Mouse (Mus musculus): ENCODE results near the gene Teddm1b.
"Not testable (repeated sequence)": the region's sequence is repeated elsewhere in the genome, so short reads cannot be mapped to it uniquely, and the experiment has no call there.

Teddm1b gene

GRCm38 (mm10) chr1:153874045-153874444 lies at the start of gene Teddm1b:
Gene Teddm1b (plus strand): TSS chr1:153874345.
- no peak for DNase-seq (ENCODE audit: low spot score in 2 of 2)

- no peak for DNase-seq (ENCODE audit: low spot score in 2 of 2)
These were observed 43.4 kb upstream of the Teddm1b start for GRCm38 (mm10) chr1:153830746-153831145.

GRCm38 (mm10) chr1:153836036-153836435 lies 38.1 kb upstream of the Teddm1b start:
- DNase-seq (ENCODE audit: low spot score in 2 of 2), result no peak

GRCm38 (mm10) chr1:153842121-153842740 lies 31.9 kb upstream of the Teddm1b start:
- peak; percentile 76 for DNase-seq (ENCODE audit: low spot score in 2 of 2)

GRCm38 (mm10) chr1:153844042-153844441 lies 30.1 kb upstream of the Teddm1b start, which contains the start of gene Rgsl1:
Gene Rgsl1 (minus strand): TSS chr1:153844142.
- DNase-seq (ENCODE audit: low spot score in 2 of 2), result no peak

GRCm38 (mm10) chr1:153846420-153846819 lies 27.7 kb upstream of the Teddm1b start:
- DNase-seq (ENCODE audit: low spot score in 2 of 2), result no peak

- DNase-seq (ENCODE audit: low spot score in 2 of 2), result peak in 1 of 2 experiments; percentile 51
These were observed 27.3 kb upstream of the Teddm1b start for GRCm38 (mm10) chr1:153846867-153847266.

GRCm38 (mm10) chr1:153852696-153853095 lies 21.4 kb upstream of the Teddm1b start:
- DNase-seq (ENCODE audit: low spot score in 2 of 2), result peak; percentile 28 to 46

- DNase-seq (ENCODE audit: low spot score in 2 of 2), result no peak
These were observed 18.2 kb upstream of the Teddm1b start for GRCm38 (mm10) chr1:153855946-153856345.

- not testable (repeated sequence) for DNase-seq (ENCODE audit: low spot score in 2 of 2)
These were observed 6.2 kb downstream of the Teddm1b start for GRCm38 (mm10) chr1:153880391-153880790.

GRCm38 (mm10) chr1:153886024-153886633 lies 12.0 kb downstream of the Teddm1b start:
- no peak for DNase-seq (ENCODE audit: low spot score in 2 of 2)

- DNase-seq (ENCODE audit: low spot score in 2 of 2), result no peak
These were observed 16.0 kb downstream of the Teddm1b start for GRCm38 (mm10) chr1:153890121-153890520.

- DNase-seq (ENCODE audit: low spot score in 2 of 2), result no peak
These were observed 17.3 kb downstream of the Teddm1b start, which contains the start of gene Teddm1a for GRCm38 (mm10) chr1:153891442-153891841. Gene Teddm1a (plus strand): TSS chr1:153891742.

- DNase-seq (ENCODE audit: low spot score in 2 of 2), result no peak
These were observed 19.6 kb downstream of the Teddm1b start for GRCm38 (mm10) chr1:153893746-153894145.

GRCm38 (mm10) chr1:153894201-153894893 lies 20.2 kb downstream of the Teddm1b start:
- no peak for DNase-seq (ENCODE audit: low spot score in 2 of 2)

- DNase-seq (ENCODE audit: low spot score in 2 of 2), result peak; percentile 47 to 74
These were observed 20.8 kb downstream of the Teddm1b start for GRCm38 (mm10) chr1:153894979-153895378.

GRCm38 (mm10) chr1:153897196-153897595 lies 23.1 kb downstream of the Teddm1b start:
- no peak for DNase-seq (ENCODE audit: low spot score in 2 of 2)

- no peak for DNase-seq (ENCODE audit: low spot score in 2 of 2)
These were observed 25.0 kb downstream of the Teddm1b start for GRCm38 (mm10) chr1:153898989-153899730.

- peak; percentile 95 to 97 for DNase-seq (ENCODE audit: low spot score in 2 of 2)
These were observed 25.7 kb downstream of the Teddm1b start, which contains the start of the genes Glul and Teddm2 for GRCm38 (mm10) chr1:153899731-153900380. Gene Glul (plus strand): TSS chr1:153899944. Gene Teddm2 (minus strand): TSS chr1:153900228.

GRCm38 (mm10) chr1:153900381-153900780 lies 26.2 kb downstream of the Teddm1b start:
- no peak for DNase-seq (ENCODE audit: low spot score in 2 of 2)
